Mouse (Mus musculus) MEL (cell line): ENCODE data around the gene Akip1. TPM values are rescaled to one million over a fixed set of nuclear protein-coding genes. Genes with fewer than 3 reads are reported as not detected.

ENCODE experiments used
- DNase-seq: peaks from one replicate; pipeline ENCODE4 v3.0.0; 2011; ENCODE audit warnings: low read depth, low spot score
- H3K27ac ChIP-seq: 2 replicates; pipeline ENCODE4 v1.5.1; 2012; ENCODE audit warnings: low read depth, mild to moderate bottlenecking, control low read depth, low read length, moderate library complexity; ENCODE audit not compliant: control insufficient read depth
- H3K27me3 ChIP-seq, 2 experiments: fragments of 150-350 bp in 1 of 2; sonication (generic) in 1 of 2; 2 replicates each; pipeline ENCODE4 v1.6.1; 2012; ENCODE audit warnings: low read length in 2 of 2, mild to moderate bottlenecking in 2 of 2, improper control_type of control experiment in 1 of 2, moderate library complexity in 1 of 2; ENCODE audit not compliant: insufficient read depth in 2 of 2, control insufficient read depth in 1 of 2
- H3K36me3 ChIP-seq, 2 experiments: 2 replicates each; pipeline ENCODE4 v1.6.1; 2012 to 2014; ENCODE audit warnings: low read length in 2 of 2, improper control_type of control experiment in 1 of 2, inconsistent platforms in 1 of 2, mild to moderate bottlenecking in 1 of 2; ENCODE audit not compliant: insufficient read depth in 2 of 2, control insufficient read depth in 1 of 2
- H3K4me1 ChIP-seq, 2 experiments: fragments of 150-350 bp in 1 of 2; sonication (generic) in 1 of 2; 2 replicates each; pipeline ENCODE4 v1.6.1; 2012; ENCODE audit warnings: low read length in 2 of 2, improper control_type of control experiment in 1 of 2, mild to moderate bottlenecking in 1 of 2; ENCODE audit not compliant: insufficient read depth in 2 of 2, control insufficient read depth in 1 of 2
- H3K4me3 ChIP-seq, 2 experiments: fragments of 150-350 bp in 1 of 2; sonication (generic) in 1 of 2; 2 replicates each; pipeline ENCODE4 v1.5.1; 2012; ENCODE audit warnings: low read depth in 2 of 2, low read length in 2 of 2, mild to moderate bottlenecking in 2 of 2, moderate library complexity in 2 of 2, control low read depth in 1 of 2, improper control_type of control experiment in 1 of 2; ENCODE audit not compliant: control insufficient read depth in 1 of 2, insufficient read depth in 1 of 2
- H3K79me2 ChIP-seq: 2 replicates; pipeline ENCODE4 v1.6.1; 2012; ENCODE audit warnings: mild to moderate bottlenecking, low read length, moderate library complexity; ENCODE audit not compliant: control insufficient read depth, poor library complexity, insufficient read depth
- H3K9ac ChIP-seq: 2 replicates; pipeline ENCODE4 v1.6.1; 2012; ENCODE audit warnings: low read depth, mild to moderate bottlenecking, control low read depth, low read length, moderate library complexity; ENCODE audit not compliant: control insufficient read depth, poor library complexity, severe bottlenecking
- H3K9me3 ChIP-seq: fragments of 150-350 bp; sonication (generic); replicated peaks from 2 replicates; pipeline ENCODE4 v1.6.1; 2012; ENCODE audit warnings: mild to moderate bottlenecking, low read length, improper control_type of control experiment, moderate library complexity; ENCODE audit not compliant: insufficient read depth
- BHLHE40 ChIP-seq: IDR thresholded peaks from 2 replicates; pipeline ENCODE4 v1.6.1; 2012; ENCODE audit warnings: low read depth, mild to moderate bottlenecking, inconsistent platforms, low read length, improper control_type of control experiment, borderline replicate concordance
- CHD2 ChIP-seq: IDR thresholded peaks from 2 replicates; pipeline ENCODE4 v1.6.1; 2011; ENCODE audit warnings: low read length, improper control_type of control experiment
- CTCF ChIP-seq, 3 experiments: IDR thresholded peaks in 2 of 3; conservative IDR thresholded peaks in 1 of 3; 2 replicates each; pipeline ENCODE4 v1.5.1; 2011 to 2012; ENCODE audit warnings: low read length in 3 of 3, low read depth in 2 of 3, mild to moderate bottlenecking in 2 of 3, improper control_type of control experiment in 1 of 3, inconsistent platforms in 1 of 3, mixed read lengths in 1 of 3, moderate library complexity in 1 of 3; ENCODE audit not compliant: control insufficient read depth in 1 of 3, insufficient read depth in 1 of 3, poor library complexity in 1 of 3, severe bottlenecking in 1 of 3
- ELF1 ChIP-seq: IDR thresholded peaks from 2 replicates; pipeline ENCODE4 v1.6.1; 2014; ENCODE audit warnings: low read depth, mild to moderate bottlenecking, inconsistent platforms, low read length, improper control_type of control experiment, moderate library complexity
- EP300 ChIP-seq, 2 experiments: IDR thresholded peaks; 2 replicates each; pipeline ENCODE4 v1.6.1; 2011; ENCODE audit warnings: improper control_type of control experiment in 2 of 2, low read length in 2 of 2, low read depth in 1 of 2, mild to moderate bottlenecking in 1 of 2
- ETS1 ChIP-seq: IDR thresholded peaks from 2 replicates; pipeline ENCODE4 v1.6.1; 2012; ENCODE audit warnings: low read depth, mild to moderate bottlenecking, inconsistent platforms, low read length, improper control_type of control experiment, moderate library complexity
- GATA1 ChIP-seq: IDR thresholded peaks from 2 replicates; pipeline ENCODE4 v1.6.1; 2011; ENCODE audit warnings: low read depth, low read length, improper control_type of control experiment
- KAT2A ChIP-seq: conservative IDR thresholded peaks from 2 replicates; pipeline ENCODE4 v1.6.1; 2012; ENCODE audit warnings: low read depth, low read length, improper control_type of control experiment, inconsistent platforms
- MAFK ChIP-seq: IDR thresholded peaks from 2 replicates; pipeline ENCODE4 v1.6.1; 2011; ENCODE audit warnings: low read depth, mild to moderate bottlenecking, low read length, improper control_type of control experiment, borderline replicate concordance
- MAX ChIP-seq: IDR thresholded peaks from 2 replicates; pipeline ENCODE4 v1.6.1; 2011; ENCODE audit warnings: low read length, improper control_type of control experiment
- MAZ ChIP-seq: IDR thresholded peaks from 2 replicates; pipeline ENCODE4 v1.6.1; 2012; ENCODE audit warnings: low read depth, mild to moderate bottlenecking, inconsistent platforms, low read length, improper control_type of control experiment
- MXI1 ChIP-seq: IDR thresholded peaks from 2 replicates; pipeline ENCODE4 v1.6.1; 2011; ENCODE audit warnings: mild to moderate bottlenecking, low read depth, low read length, improper control_type of control experiment
- NELFE ChIP-seq: IDR thresholded peaks from 2 replicates; pipeline ENCODE4 v1.6.1; 2011; ENCODE audit warnings: low read depth, low read length, improper control_type of control experiment
- NRF1 ChIP-seq: IDR thresholded peaks from 2 replicates; pipeline ENCODE4 v1.6.1; 2014; ENCODE audit warnings: low read depth, mild to moderate bottlenecking, inconsistent platforms, low read length, improper control_type of control experiment, moderate library complexity; ENCODE audit not compliant: poor library complexity, insufficient read depth, severe bottlenecking
- RAD21 ChIP-seq: IDR thresholded peaks from 2 replicates; pipeline ENCODE4 v1.6.1; 2011; ENCODE audit warnings: mild to moderate bottlenecking, low read depth, low read length, improper control_type of control experiment
- SMC3 ChIP-seq: IDR thresholded peaks from 2 replicates; pipeline ENCODE4 v1.6.1; 2011; ENCODE audit warnings: low read depth, low read length, improper control_type of control experiment
- TBP ChIP-seq: IDR thresholded peaks from 2 replicates; pipeline ENCODE4 v1.8.0; 2011; ENCODE audit warnings: low read depth, low read length, improper control_type of control experiment
- USF1 ChIP-seq: IDR thresholded peaks from 2 replicates; pipeline ENCODE4 v1.6.1; 2014; ENCODE audit warnings: low read depth, mild to moderate bottlenecking, inconsistent platforms, low read length, improper control_type of control experiment, moderate library complexity
- ZC3H11A ChIP-seq: IDR thresholded peaks from 2 replicates; pipeline ENCODE4 v1.6.1; 2012; ENCODE audit warnings: low read depth, mild to moderate bottlenecking, inconsistent platforms, low read length, improper control_type of control experiment
- ZMIZ1 ChIP-seq: IDR thresholded peaks from 2 replicates; pipeline ENCODE4 v1.6.1; 2012; ENCODE audit warnings: low read depth, mild to moderate bottlenecking, inconsistent platforms, low read length, improper control_type of control experiment, moderate library complexity
- polyA plus RNA-seq, 2 experiments: library from polyadenylated mRNA; stranded (reverse) in 1 of 2; unstranded in 1 of 2; fragments of >175 nt in 1 of 2; fragments of >200 nt in 1 of 2; gene quantifications; 2 replicates each; pipeline versions ENCODE4 v1.2.1 to v1.2.4; 2012; ENCODE audit warnings: low replicate concordance in 2 of 2, low read depth in 1 of 2; ENCODE audit not compliant: insufficient read length in 2 of 2, insufficient read depth in 1 of 2, missing spikeins in 1 of 2
- total RNA-seq: library from RNA; depleted of rRNA; stranded (reverse); fragments of 300-350 nt; gene quantifications from 2 replicates; pipeline ENCODE4 v1.2.3, GENCODE M21; 2012

The Akip1 gene
- total and polyA plus RNA-seq, 3 experiments: 29.0 to 34.0 TPM; not detected in 1

GRCm38 (mm10) chr7:109704016-109704377 lies 507 bp downstream of the Akip1 start:
- Histone ChIP-seq H3K27ac (peak overlapping the region; percentile 56), H3K9ac (peak overlapping the region; percentile 90), H3K4me1 (peaks cover 3 to 23% of the 10 kb centered on the region in 2 experiments; a peak in 3 of 4 replicates), H3K27me3 (no peaks in the 10 kb centered on the region), H3K9me3 (no peaks in the 10 kb centered on the region), H3K79me2 (peaks cover 4% of the 10 kb centered on the region), H3K4me3 (peak overlapping the region; percentile 72 to 88), H3K36me3 (peaks cover 0 to 22% of the 10 kb centered on the region in 2 experiments; a peak in 2 of 4 replicates)
- no peak for DNase-seq
- TF ChIP-seq MAZ: no peak
- TF ChIP-seq TBP: 0 out of 2 replicates have a peak, but pooled peaks have one; percentile 22

- no peak for DNase-seq
- Histone ChIP-seq H3K9me3 (no peaks in the 10 kb centered on the region), H3K4me1 (peaks cover 3 to 23% of the 10 kb centered on the region in 2 experiments; a peak in 3 of 4 replicates), H3K27me3 (no peaks in the 10 kb centered on the region), H3K27ac (no peak overlapping the region), H3K9ac (peak overlapping the region; percentile 90), H3K36me3 (peaks cover 0 to 22% of the 10 kb centered on the region in 2 experiments; a peak in 3 of 4 replicates), H3K4me3 (peak overlapping the region; percentile 72 to 88), H3K79me2 (peaks cover 4% of the 10 kb centered on the region)
- TF ChIP-seq ELF1 (no peak), BHLHE40 (no peak), KAT2A (no peak), MAZ (no peak), NELFE (no peak), ZC3H11A (no peak), NRF1 (no peak), CHD2 (no peak), GATA1 (no peak), ETS1 (no peak)
Measured at GRCm38 (mm10) chr7:109704461-109704860, 971 bp downstream of the Akip1 start.

- Histone ChIP-seq H3K9ac (no peak overlapping the region), H3K27me3 (no peaks in the 10 kb centered on the region), H3K36me3 (peaks cover 0 to 22% of the 10 kb centered on the region in 2 experiments; a peak in 3 of 4 replicates), H3K4me1 (peaks cover 3 to 23% of the 10 kb centered on the region in 2 experiments; a peak in 3 of 4 replicates), H3K9me3 (no peaks in the 10 kb centered on the region), H3K79me2 (peaks cover 4% of the 10 kb centered on the region), H3K4me3 (no peak overlapping the region), H3K27ac (peak overlapping the region; percentile 9; the same call in 1 of the 2 replicates)
- TF ChIP-seq MXI1 (peak; percentile 46), SMC3 (peak; percentile 71), ZC3H11A (peak; percentile 63), ETS1 (peak; percentile 65), USF1 (no peak), RAD21 (peak; percentile 83), EP300 (IDR thresholded peaks at IDR 0.05; ENCODE audit: low read depth in 1 of 2, low read length in 2 of 2) (0 out of 4 replicates have a peak, but pooled peaks of 1 of the 2 experiments have one; percentile 5), ZMIZ1 (no peak), NRF1 (no peak), CTCF (IDR thresholded peaks at IDR 0.05 in 2 of 3, conservative IDR thresholded peaks at IDR 0.05 in 1 of 3; ENCODE audit: control insufficient read depth in 1 of 3, insufficient read depth in 1 of 3, low read depth in 2 of 3, low read length in 3 of 3, poor library complexity in 1 of 3, severe bottlenecking in 1 of 3) (peak; percentile 44 to 81 (median 62)), MAFK (no peak), MAX (peak; percentile 17; the same call in 1 of the 2 replicates), NELFE (no peak)
- peak; percentile 76 for DNase-seq
Measured at GRCm38 (mm10) chr7:109707023-109707785, 3.7 kb downstream of the Akip1 start.
